Mouse (Mus musculus): ENCODE measurements around the gene Dnajb5. TPM values are rescaled to one million over a fixed set of nuclear protein-coding genes. Genes with fewer than 3 reads are reported as not detected.
"Not testable (repeated sequence)": the region's sequence is repeated elsewhere in the genome, so short reads cannot be mapped to it uniquely, and the experiment has no call there.

Dnajb5 gene
- polyA plus RNA-seq, 1 experiment from 2014 or later: 1.5 TPM

DNA sequence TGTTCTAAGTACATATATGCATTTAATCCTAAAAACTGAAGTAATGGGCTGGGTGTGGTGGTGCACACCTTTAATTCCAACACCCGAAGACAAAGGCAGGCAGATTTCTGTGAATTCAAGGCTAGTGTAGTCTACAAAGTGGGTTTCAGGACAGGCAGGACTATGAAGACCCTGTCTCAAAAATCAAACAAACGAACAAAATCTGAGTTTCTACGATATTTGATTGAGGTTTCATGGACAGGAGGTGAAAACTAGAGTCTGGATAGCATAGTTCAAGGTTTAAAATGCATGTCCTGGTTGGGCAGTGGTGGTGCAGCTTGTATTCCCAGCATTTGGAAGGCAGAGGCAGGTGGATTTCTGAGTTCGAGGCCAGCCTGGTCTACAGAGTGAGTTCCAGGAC lies 19.7 kb downstream of the Dnajb5 start, which contains the start of gene 1700022I11Rik:
Gene 1700022I11Rik (plus strand): TSS at position 301 of the 400 bp plus-strand sequence.
- Histone ChIP-seq H3K4me1 (replicated peaks) (peaks cover 7% of the 10 kb centered on the region), H3K36me3 (replicated peaks) (no peaks in the 10 kb centered on the region), H3K9ac (no peak within 1 kb of the TSS), H3K9me3 (replicated peaks) (no peaks in the 10 kb centered on the region), H3K27ac (replicated peaks) (no peak within 1 kb of the TSS), H3K4me3 (replicated peaks) (no peak within 1 kb of the TSS), H3K4me2 (no peak within 1 kb of the TSS), H3K27me3 (peaks cover 9% of the 10 kb centered on the region)
- no peak for ATAC-seq (ENCODE audit: insufficient read depth)
- WGBS (ENCODE audit: insufficient replicate concordance): 48% methylated on average over 4 of the region's 4 CpGs

DNA sequence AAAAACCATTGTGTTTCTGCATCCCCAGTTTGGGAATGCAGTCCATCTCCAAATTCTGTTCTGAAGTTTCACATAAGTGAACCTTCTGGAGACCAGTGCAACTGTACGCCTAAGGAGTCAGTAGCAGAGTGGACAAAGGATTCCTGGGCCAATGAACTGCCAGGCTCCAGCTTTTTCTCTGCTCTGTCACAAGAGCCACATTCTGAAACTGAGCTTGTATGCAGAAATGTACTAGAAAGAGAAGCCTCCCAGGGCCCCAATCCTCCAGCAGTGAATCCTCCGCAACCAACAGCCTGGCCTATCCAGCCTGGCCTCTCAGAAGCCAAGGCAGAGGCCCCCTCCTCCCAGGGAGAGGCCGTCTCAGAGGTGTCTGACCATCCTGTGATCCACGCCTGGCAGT lies 23.3 kb downstream of the Dnajb5 start:
- WGBS (ENCODE audit: insufficient replicate concordance): 63% methylated on average over 4 of the region's 4 CpGs
- no peak for ATAC-seq (ENCODE audit: insufficient read depth)
- Histone ChIP-seq H3K4me2 (no peak overlapping the region), H3K9ac (no peak overlapping the region), H3K27me3 (no peaks in the 10 kb centered on the region), H3K9me3 (replicated peaks) (no peaks in the 10 kb centered on the region), H3K4me3 (replicated peaks) (no peak overlapping the region), H3K27ac (replicated peaks) (no peak overlapping the region), H3K4me1 (replicated peaks) (no peaks in the 10 kb centered on the region), H3K36me3 (replicated peaks) (no peaks in the 10 kb centered on the region)

DNA sequence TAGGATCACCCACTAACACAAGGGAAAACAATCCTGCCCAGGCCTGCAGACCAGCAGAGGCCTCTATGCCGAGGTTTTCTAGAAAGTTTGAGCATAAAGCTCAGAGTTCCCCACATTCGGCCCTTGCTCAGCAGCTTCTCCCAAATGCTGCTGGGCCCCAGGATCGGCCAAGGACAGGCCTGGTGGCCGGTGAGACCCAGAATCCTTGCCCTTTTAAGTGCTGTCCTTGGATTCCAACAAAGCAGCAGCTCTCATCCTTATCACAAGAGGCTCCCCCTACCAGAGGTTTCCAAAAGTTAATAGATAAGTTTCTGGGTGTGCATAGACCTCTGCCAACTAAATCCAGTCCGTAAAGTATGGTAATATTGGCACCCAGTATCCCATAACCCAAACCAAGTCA lies 24.3 kb downstream of the Dnajb5 start:
- H3K27ac ChIP-seq (replicated peaks): no peak overlapping the region
- H3K4me1 ChIP-seq (replicated peaks): no peaks in the 10 kb centered on the region
- no peak overlapping the region for H3K4me2 ChIP-seq
- no peak overlapping the region for H3K9ac ChIP-seq
- H3K9me3 ChIP-seq (replicated peaks): no peaks in the 10 kb centered on the region
- no peaks in the 10 kb centered on the region for H3K27me3 ChIP-seq
- WGBS (ENCODE audit: insufficient replicate concordance): 65% methylated on average over 5 of the region's 5 CpGs
- no peak for ATAC-seq (ENCODE audit: insufficient read depth)
- no peak overlapping the region for H3K4me3 ChIP-seq (replicated peaks)
- H3K36me3 ChIP-seq (replicated peaks): peaks cover 8% of the 10 kb centered on the region

DNA sequence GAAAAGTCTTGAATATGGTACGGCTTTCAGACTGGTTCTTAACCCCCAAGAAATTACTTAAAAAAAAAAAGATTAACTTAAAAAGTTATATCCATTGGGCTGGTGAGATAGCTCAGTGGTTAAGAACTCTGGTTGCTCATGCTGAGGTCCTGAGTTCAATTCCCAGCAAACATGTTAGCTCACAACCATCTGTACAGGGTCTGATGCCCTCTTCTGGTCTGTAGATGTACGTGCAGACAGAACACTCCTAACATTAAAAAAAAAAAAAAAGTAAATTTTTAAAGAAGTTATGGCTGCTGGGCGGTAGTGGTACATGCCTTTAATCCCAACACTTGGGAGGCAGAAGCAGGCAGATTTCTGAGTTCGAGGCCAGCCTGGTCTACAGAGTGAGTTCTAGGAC lies 28.4 kb downstream of the Dnajb5 start:
- no peak overlapping the region for H3K27ac ChIP-seq (replicated peaks)
- 71% methylated on average over 4 of the region's 4 CpGs for whole genome bisulfite sequencing (ENCODE audit: insufficient replicate concordance)
- peaks cover 45% of the 10 kb centered on the region for H3K36me3 ChIP-seq (replicated peaks)

DNA sequence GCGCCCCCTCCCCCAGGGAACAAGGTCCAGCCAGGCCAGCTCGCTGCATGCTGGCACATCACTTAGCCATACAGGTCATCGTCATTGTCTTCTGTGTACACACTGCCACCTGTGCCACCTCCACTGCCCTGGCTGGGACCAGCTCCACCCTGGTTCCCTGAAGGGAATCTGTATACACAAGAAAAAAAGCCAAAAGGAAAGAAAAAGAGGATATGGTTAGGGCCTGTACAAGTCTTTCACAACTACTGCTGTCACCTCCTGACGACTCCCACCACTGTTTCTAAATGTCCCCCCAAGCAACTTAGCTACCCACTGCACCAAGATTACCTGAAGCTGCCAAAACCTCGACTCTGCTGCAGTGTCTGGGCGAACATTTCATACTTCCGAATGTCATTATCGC lies 30.9 kb downstream of the Dnajb5 start:
- H3K27ac ChIP-seq (replicated peaks); H3K27me3 ChIP-seq; H3K4me1 ChIP-seq (replicated peaks); H3K4me3 ChIP-seq (replicated peaks); H3K9me3 ChIP-seq (replicated peaks); ATAC-seq (ENCODE audit: insufficient read depth); H3K4me2 ChIP-seq; H3K9ac ChIP-seq: not testable (repeated sequence)
- WGBS (ENCODE audit: insufficient replicate concordance): 76% methylated on average over 8 of the region's 8 CpGs
- H3K36me3 ChIP-seq (replicated peaks): peaks cover 69% of the 10 kb centered on the region

More for the DNA sequence above, 28.4 kb downstream of the Dnajb5 start:
- Histone ChIP-seq H3K9ac (no peak overlapping the region), H3K4me1 (replicated peaks) (no peaks in the 10 kb centered on the region), H3K4me2 (no peak overlapping the region), H3K4me3 (replicated peaks) (no peak overlapping the region), H3K9me3 (replicated peaks) (no peaks in the 10 kb centered on the region), H3K27me3 (no peaks in the 10 kb centered on the region)
- no peak for ATAC-seq (ENCODE audit: insufficient read depth)

DNA sequence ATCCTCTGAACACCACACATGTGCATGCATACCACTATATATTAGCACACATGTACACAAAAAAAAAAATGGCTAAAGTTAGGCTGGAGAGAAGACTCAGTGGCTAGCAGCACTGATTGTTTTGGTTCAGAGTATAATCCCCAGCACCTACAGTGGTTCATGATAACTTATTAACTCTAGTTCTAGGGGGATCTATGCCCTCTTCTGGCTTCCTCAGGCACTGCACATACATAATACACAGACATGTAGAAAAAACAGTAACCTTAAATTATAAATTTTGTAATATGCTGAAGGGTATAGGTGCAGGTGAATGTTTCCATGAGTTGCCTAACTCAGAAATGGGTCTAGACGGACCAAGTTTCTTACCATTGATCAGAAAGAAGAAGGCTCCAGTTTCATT lies 38.7 kb downstream of the Dnajb5 start:
- H3K36me3 ChIP-seq (replicated peaks): peaks cover 98% of the 10 kb centered on the region
- H3K4me2 ChIP-seq: no peak overlapping the region
- no peaks in the 10 kb centered on the region for H3K27me3 ChIP-seq
- ATAC-seq (ENCODE audit: insufficient read depth): no peak
- WGBS (ENCODE audit: insufficient replicate concordance): 67% methylated on average over 1 of the region's 1 CpGs
- no peak overlapping the region for H3K27ac ChIP-seq (replicated peaks)
- no peaks in the 10 kb centered on the region for H3K4me1 ChIP-seq (replicated peaks)
- no peak overlapping the region for H3K4me3 ChIP-seq (replicated peaks)
- H3K9me3 ChIP-seq (replicated peaks): no peaks in the 10 kb centered on the region
- H3K9ac ChIP-seq: no peak overlapping the region

DNA sequence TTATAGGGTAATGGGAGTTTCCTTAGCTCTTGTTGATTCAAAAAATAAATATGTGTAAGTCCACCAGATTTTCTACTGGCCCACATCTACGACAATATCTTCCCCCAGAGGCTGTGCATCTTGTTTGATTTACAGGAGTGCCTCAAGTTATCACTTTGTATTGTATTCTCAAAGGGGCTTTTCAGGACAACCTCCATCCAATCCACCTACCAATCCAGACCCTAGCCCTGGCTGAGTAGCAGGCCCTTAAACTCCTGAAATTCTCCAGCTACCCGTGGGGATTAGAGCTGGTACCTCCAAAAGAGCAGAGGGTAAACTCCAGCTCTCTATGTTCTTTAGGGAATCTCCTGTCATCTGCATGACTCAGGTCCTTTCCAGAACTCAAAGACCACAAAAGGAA lies 48.4 kb downstream of the Dnajb5 start:
- ATAC-seq (ENCODE audit: insufficient read depth): no peak
- peak overlapping the region; percentile 38; the same call in 1 of the 2 replicates for H3K27ac ChIP-seq (replicated peaks)
- H3K36me3 ChIP-seq (replicated peaks): peaks cover 42% of the 10 kb centered on the region
- peak overlapping the region; percentile 95; the same call in 1 of the 2 replicates for H3K9ac ChIP-seq
- H3K4me2 ChIP-seq: peak overlapping the region; percentile 74
- H3K4me1 ChIP-seq (replicated peaks): peaks cover 32% of the 10 kb centered on the region
- no peaks in the 10 kb centered on the region for H3K27me3 ChIP-seq
- 46% methylated on average over 2 of the region's 2 CpGs for WGBS (ENCODE audit: insufficient replicate concordance)
- H3K9me3 ChIP-seq (replicated peaks): no peaks in the 10 kb centered on the region
- peak overlapping the region; percentile 96 for H3K4me3 ChIP-seq (replicated peaks)

DNA sequence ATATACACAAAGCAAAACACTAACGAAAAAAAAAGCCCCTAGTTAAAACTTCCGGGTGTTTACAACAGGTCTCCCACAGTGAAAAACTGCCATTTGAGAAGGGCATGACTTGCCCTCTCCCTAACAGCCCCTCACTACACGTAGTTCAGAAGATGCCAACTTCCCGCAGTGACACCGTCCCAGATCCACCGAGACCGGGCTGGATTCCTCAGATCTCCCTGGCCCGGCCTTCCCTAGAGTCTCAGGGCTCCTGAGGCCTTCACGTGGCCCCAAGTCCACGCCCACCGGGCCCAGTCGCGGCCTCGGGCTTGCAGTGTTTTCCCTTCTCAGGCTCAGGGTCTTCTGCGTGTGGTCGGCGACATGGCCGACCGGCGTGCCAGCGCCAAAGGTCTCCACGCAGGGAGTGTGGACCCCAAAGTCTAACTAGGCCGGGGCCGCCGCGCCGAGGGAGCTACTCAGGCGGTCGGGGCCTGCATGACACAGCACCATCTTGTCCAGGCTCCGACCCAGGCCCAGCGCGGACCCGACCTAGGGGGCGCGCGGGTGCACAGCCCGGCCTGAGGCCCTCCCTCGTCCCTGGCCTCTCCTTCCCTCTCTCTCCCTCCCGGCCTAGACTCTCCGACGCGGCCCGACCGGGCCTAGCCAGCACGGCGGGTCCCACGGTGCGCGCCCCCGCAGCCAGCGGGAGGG lies 50.0 kb downstream of the Dnajb5 start:
- H3K36me3 ChIP-seq (replicated peaks): peaks cover 28% of the 10 kb centered on the region
- peaks cover 32% of the 10 kb centered on the region for H3K4me1 ChIP-seq (replicated peaks)
- no peaks in the 10 kb centered on the region for H3K27me3 ChIP-seq
- peak overlapping the region; percentile 95 for H3K9ac ChIP-seq
- WGBS (ENCODE audit: insufficient replicate concordance): under 1% methylated on average over 51 of the region's 51 CpGs
- H3K27ac ChIP-seq (replicated peaks): peak overlapping the region; percentile 100
- H3K4me2 ChIP-seq: peak overlapping the region; percentile 74
- ATAC-seq (ENCODE audit: insufficient read depth): peak; percentile 70
- peak overlapping the region; percentile 96 for H3K4me3 ChIP-seq (replicated peaks)
- no peaks in the 10 kb centered on the region for H3K9me3 ChIP-seq (replicated peaks)

DNA sequence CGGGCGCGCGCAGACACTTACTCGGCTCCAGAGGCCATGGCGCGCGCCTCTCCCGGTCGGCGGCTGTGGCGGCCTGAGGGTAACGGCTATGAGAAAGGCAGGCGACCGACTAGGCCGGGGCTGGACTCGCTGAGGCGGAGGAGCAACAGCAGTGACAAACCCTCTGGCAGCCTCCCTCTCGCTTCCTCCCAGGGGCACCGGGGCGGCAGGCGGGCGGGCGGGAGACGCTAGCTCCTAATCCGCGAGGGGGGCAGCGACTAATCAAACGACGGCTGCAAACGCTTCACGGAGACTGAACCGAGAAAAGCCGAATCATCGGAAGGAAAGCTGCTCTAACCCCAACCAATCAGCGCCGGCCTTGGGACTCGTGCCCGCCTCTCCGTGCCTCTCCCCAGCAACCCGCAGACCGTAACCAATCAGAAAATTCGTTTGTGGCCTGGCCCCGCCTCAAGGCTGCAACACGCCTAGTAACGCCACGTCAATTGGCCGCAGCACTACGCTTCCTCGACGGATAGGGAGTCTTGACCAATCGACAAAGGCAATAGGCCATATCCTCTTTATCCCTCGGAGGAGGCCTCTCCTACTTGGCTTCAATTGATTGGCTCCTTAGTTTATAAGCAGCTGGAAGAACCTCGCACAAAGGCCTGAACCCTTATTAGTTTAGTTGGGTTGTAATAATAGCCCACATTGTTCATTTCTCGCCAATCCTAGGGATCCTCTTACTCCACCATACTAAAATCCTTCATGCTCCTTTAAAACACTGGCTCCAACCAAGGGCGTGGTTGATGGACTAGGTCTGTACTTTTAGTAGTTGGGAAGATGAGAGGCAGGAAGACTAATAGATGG lies 50.8 kb downstream of the Dnajb5 start, which contains the start of gene Vcp:
Gene Vcp (minus strand): TSS at position 367 of the 846 bp plus-strand sequence.
- peak within 1 kb of the TSS; percentile 74 for H3K4me2 ChIP-seq
- not testable (repeated sequence) for H3K27me3 ChIP-seq
- 1% methylated on average over 53 of the region's 56 CpGs for WGBS (ENCODE audit: insufficient replicate concordance)

DNA sequence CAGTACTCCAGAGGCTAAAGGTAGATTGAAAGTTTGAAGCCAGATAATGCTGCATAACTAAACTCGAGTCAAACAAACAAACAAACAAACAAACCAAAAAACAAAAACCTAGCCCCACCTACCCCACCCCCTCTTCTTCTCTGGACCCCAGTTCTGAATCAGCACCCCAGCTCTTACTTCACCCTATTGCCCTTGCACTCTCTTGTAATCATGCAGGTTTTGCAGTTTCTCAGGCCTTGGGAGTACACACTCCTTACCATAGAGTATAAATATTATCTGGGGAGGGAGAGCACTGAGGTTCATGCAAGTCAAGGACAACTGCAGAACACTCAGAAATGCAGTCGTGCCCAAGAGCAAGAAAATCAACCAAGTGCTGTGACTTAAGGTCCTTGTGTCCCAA lies 51.7 kb downstream of the Dnajb5 start:
- no peak for ATAC-seq (ENCODE audit: insufficient read depth)
- Histone ChIP-seq H3K4me2 (no peak overlapping the region; the same call in 1 of the 2 replicates), H3K36me3 (replicated peaks) (peaks cover 29% of the 10 kb centered on the region), H3K4me3 (replicated peaks) (no peak overlapping the region), H3K9ac (no peak overlapping the region), H3K27ac (replicated peaks) (0 out of 2 replicates have a peak overlapping the region, but pooled peaks have one; percentile 84), H3K4me1 (replicated peaks) (peaks cover 32% of the 10 kb centered on the region), H3K27me3 (no peaks in the 10 kb centered on the region), H3K9me3 (replicated peaks) (no peaks in the 10 kb centered on the region)
- 68% methylated on average over 2 of the region's 2 CpGs for WGBS (ENCODE audit: insufficient replicate concordance)

More for the DNA sequence above, 50.8 kb downstream of the Dnajb5 start, which contains the start of gene Vcp:
- not testable (repeated sequence) for H3K9me3 ChIP-seq (replicated peaks)
- Histone ChIP-seq H3K27ac (replicated peaks) (peak within 1 kb of the TSS; percentile 100), H3K4me1 (replicated peaks) (peaks cover 32% of the 10 kb centered on the region), H3K9ac (peak within 1 kb of the TSS; percentile 95), H3K36me3 (replicated peaks) (peaks cover 28% of the 10 kb centered on the region), H3K4me3 (replicated peaks) (peak within 1 kb of the TSS; percentile 96)
- peak; percentile 94 for ATAC-seq (ENCODE audit: insufficient read depth)

DNA sequence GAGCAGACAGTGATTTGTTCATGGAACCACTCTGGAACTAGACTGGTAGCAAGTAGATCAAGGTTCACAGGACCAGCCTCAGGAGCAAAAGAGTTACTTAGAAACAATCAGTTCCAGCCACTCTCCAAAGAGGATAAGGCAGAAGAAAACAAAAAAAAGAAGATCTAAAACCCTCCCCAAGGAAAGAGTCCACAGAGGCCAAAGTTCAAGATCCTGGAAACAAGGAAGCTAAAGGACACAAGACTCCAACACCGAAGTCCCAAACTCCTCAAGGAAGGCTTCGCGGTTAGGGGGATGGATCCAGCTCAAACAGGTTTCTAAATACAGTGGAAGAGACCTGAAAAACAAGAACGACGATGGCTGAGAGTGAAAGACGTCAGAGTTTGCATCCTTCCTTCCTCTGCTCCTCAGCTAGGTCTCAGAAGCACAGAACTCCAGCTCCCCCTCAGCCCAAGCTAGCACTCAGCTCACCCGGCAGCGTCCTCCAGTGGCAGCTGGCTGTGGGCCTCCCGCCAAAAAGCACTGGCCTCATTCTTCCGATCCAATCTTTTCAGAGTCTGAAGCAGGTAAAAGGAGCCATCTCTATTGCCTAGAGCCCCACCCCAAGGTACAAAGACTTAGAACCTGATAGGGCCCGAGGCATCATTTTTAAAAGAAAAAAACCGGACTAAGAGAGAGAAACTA lies 53.3 kb downstream of the Dnajb5 start:
- H3K4me3 ChIP-seq (replicated peaks): no peak overlapping the region
- no peaks in the 10 kb centered on the region for H3K9me3 ChIP-seq (replicated peaks)
- peaks cover 20% of the 10 kb centered on the region for H3K4me1 ChIP-seq (replicated peaks)
- 75% methylated on average over 12 of the region's 12 CpGs for WGBS (ENCODE audit: insufficient replicate concordance)
- H3K36me3 ChIP-seq (replicated peaks): peaks cover 25% of the 10 kb centered on the region
- ATAC-seq (ENCODE audit: insufficient read depth): no peak
- no peaks in the 10 kb centered on the region for H3K27me3 ChIP-seq
- H3K4me2 ChIP-seq: no peak overlapping the region
- H3K27ac ChIP-seq (replicated peaks): no peak overlapping the region
- H3K9ac ChIP-seq: no peak overlapping the region
